Mouse (Mus musculus): ENCODE measurements around the gene Ace. TPM values are rescaled to one million over a fixed set of nuclear protein-coding genes. Genes with fewer than 3 reads are reported as not detected.
A peak's percentile ranks its signal among the peaks of the same experiment; 100 is the strongest.

The Ace gene
- 10 to 100 TPM; 31.1 to 33.9 TPM for total RNA-seq (2021)
- long read RNA-seq, experiment 1, full-length matches to known transcripts = 4 of 14 reads
- long read RNA-seq, experiment 1, partial matches to known transcripts = 9 of 14 reads
- long read RNA-seq, experiment 1, other reads (novel, unspliced or antisense) = 1 of 14 reads
- long read RNA-seq, experiment 2, full-length matches to known transcripts = 11 of 15 reads
- long read RNA-seq, experiment 2, partial matches to known transcripts = 1 of 15 reads
- long read RNA-seq, experiment 2, other reads (novel, unspliced or antisense) = 3 of 15 reads

GRCm38 (mm10) chr11:105967741-105968574, at the start of gene Ace:
Gene Ace (plus strand): TSS chr11:105967945.
- peak; percentile 63 for DNase-seq

- DNase-seq = no peak
Observed at GRCm38 (mm10) chr11:105920098-105920785, 47.5 kb upstream of the Ace start.

GRCm38 (mm10) chr11:105920836-105921235, 46.9 kb upstream of the Ace start:
- DNase-seq = no peak

GRCm38 (mm10) chr11:105921275-105921674, 46.5 kb upstream of the Ace start:
- no peak for DNase-seq

DNA sequence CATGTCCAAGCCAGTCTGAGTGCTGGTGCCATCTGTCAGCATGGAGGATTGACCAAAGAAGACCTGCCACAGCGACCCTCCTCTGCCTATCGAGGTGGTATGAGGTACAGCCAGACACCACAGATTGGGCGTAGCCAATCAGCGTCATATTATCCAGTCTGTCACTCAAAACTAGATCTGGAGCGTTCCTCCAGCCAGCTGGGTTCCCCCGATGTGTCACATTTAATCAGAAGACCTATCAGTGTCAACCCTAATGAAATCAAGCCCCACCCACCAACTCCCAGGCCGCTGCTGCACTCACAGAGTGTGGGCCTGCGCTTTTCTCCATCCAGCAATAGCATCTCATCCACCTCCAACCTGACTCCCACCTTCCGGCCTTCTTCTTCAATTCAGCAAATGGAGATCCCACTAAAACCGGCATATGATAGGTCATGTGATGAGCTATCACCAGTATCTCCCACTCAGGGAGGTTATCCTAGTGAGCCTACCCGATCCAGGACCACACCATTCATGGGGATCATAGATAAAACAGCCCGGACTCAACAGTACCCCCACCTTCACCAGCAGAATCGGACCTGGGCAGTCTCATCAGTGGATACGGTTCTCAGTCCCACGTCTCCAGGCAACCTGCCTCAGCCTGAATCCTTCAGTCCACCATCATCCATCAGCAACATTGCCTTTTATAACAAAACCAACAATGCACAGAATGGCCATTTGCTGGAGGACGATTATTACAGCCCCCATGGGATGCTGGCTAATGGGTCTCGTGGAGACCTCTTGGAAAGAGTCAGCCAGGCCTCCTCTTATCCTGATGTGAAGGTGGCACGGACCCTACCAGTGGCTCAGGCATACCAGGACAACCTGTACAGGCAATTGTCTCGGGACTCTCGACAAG, 44.7 kb upstream of the Ace start:
- no peak for DNase-seq

- peak; percentile 36 for DNase-seq
Observed at GRCm38 (mm10) chr11:105927065-105928030, 40.4 kb upstream of the Ace start.

GRCm38 (mm10) chr11:105928171-105928570, 39.6 kb upstream of the Ace start:
- no peak for DNase-seq

GRCm38 (mm10) chr11:105931380-105931779, 36.4 kb upstream of the Ace start:
- no peak for DNase-seq

- DNase-seq = no peak
Observed at GRCm38 (mm10) chr11:105933746-105934145, 34.0 kb upstream of the Ace start.

GRCm38 (mm10) chr11:105934303-105934711, 33.4 kb upstream of the Ace start:
- peak; percentile 50 for DNase-seq

GRCm38 (mm10) chr11:105934816-105935215, 32.9 kb upstream of the Ace start:
- peak; percentile 80 for DNase-seq

- no peak for DNase-seq
Observed at GRCm38 (mm10) chr11:105935496-105935895, 32.2 kb upstream of the Ace start.

DNA sequence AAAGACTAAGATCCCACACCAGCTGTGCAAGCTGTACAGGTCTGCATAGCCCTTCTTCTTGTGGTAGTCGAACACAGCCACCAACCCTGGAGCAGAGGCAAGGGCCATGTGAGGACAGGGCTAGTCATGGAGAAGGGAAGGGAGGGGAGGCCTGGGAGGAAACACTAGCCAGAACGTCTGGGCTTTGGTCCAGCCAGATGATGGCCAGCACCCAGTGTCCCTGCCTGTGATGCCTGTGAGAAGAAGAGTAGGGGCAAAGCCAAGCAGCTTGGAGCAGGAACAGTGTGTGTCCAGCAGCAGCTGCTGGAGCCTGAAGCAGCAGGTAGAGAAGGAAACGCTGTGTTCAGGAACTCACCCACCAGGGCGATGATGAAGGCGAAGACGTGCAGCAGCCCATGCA, 31.5 kb upstream of the Ace start:
- peak; percentile 95 for DNase-seq

DNA sequence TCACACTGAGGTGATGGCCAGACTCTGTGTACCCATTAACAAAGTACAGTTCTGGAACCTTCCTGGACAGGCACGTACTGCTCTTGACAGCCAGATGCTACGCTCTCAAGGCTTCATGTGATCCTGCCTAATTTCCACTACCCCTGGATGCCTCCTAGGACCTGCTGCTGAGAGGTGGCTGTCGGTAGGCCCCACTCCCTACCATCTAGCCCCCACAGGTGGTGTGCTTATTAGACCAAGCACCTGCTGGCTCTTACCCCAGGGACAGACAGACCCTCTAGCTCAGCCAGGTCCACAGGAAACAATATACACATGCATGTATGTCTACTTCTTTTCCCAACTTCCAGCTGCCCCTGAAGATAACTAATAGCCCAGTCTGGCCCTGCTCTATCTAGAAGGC, 30.8 kb upstream of the Ace start:
- no peak for DNase-seq

- peak; percentile 71 for DNase-seq
Observed at GRCm38 (mm10) chr11:105938771-105939170, 29.0 kb upstream of the Ace start.

DNA sequence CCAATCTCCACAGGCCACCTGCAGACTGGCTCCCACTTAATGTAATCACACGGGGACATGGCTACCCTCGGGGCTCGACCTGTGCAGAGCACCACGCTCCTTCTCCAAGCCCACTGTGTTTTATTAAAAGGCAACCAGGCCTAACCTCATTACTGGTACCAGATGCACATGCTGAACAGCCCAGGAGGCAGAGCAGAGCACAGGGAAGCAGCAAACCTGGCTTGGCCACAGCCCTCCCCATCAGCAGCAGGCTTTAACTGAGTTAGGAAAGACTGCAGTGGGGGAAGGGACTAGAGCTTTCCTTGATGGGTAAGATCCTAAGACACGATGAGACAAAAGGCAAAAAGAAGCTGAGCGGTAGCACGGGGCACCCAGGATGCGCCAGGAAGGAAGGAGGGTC, 25.8 kb upstream of the Ace start:
- no peak for DNase-seq

- no peak for DNase-seq
Observed at GRCm38 (mm10) chr11:105943133-105944102, 24.3 kb upstream of the Ace start.

DNA sequence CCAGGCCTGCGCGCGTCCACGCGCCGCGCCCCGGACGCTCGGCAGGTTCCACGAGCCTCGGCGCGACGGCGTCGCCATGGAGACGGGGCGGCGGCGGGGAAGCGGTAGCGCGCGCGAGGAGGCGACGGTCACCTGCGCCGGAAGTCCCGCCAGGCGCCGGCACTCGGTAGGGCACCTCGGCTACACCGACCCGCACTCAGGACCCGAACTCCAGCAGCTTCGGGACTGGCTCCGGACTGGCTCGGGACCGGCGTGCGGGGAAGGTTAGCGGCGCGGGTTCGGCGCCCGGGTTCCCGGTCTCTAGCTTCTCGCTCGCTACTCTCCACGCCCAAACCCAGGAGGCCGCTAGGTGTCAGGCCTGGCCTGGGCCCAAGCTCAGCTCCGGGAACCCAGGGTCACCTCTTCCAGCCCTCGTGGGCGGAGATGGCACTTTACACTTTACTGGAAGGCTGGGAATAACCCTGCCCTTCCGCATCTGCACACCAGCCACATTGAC, 23.6 kb upstream of the Ace start:
- peak; percentile 70 for DNase-seq

Measured in gastrocnemius, postnatal 25 days (tissue).